Mouse (Mus musculus) CD4-positive, CD25-positive, alpha-beta regulatory T cell, adult 4 months (primary cell): ENCODE results near the gene Cntfr. TPM values are rescaled to one million over a fixed set of nuclear protein-coding genes. Genes with fewer than 3 reads are reported as not detected.

ENCODE experiments used
- ATAC-seq: one replicate; pipeline ENCODE4 v1.8.0; 2017
- polyA plus RNA-seq, 2 experiments: library from polyadenylated mRNA; unstranded; fragments of 100-300 nt; shearing (Covaris generic); gene quantifications; one replicate each; pipeline ENCODE4 v1.2.1; 2017

The Cntfr gene
- polyA plus RNA-seq, 2 experiments from 2014 or later, result not detected

- ATAC-seq, result no peak
Observed at GRCm38 (mm10) chr4:41677006-41677629, 19.8 kb downstream of the Cntfr start.

DNA sequence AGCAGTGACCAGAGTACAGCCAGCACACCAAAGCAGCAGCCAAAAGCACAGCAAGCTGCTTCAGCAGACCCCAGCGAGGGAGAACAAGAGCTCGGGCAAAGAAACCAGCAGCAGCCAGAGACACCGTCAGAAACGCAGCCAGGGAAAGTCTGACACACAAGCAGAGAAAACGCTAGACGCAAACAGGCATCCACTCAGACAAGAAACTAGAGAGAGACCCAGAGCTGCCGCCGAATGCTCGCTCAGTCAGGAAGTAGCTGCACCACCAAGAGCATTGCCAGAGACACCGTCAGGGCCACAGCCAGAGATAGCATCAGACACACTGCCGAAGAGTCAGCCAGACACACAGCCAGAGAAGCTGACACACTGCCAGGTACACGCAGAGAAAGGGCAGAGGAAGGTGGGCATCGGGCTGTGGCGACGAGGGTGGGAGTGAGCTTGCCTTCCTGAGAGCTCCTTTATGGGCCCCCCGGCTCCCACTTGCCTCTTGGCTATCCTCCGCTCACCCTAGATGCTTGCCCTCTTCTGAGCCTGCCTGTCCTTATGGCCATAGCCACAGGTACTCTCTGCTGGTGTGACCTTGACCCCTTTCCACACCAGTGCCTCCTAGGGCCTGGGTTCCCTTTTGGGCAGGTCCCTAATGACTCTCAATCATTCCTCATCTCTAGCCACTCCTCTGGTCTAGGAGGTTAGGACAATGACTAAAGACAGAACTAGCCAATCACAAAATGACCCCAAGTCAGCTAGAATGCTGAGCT lies 20.5 kb downstream of the Cntfr start:
- no peak for ATAC-seq

DNA sequence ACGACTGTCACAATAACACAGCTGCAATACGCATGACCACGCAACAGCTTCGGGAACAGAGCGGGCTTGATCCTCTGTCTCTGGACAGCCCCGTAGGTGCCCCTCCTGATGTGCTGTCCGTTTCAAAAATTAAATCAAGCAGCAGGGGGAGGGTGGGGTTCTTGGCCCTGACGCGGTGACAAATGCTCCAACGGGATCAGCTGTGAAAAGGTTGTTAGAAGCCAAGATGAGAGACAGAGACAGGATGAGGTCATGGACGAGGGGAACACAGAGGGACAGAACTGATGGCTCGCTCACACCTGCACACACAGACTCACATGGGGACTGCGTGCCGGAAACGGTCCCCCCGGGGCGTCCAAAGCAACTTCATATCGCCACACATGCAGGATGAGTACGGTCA lies 23.7 kb downstream of the Cntfr start:
- no peak for ATAC-seq

DNA sequence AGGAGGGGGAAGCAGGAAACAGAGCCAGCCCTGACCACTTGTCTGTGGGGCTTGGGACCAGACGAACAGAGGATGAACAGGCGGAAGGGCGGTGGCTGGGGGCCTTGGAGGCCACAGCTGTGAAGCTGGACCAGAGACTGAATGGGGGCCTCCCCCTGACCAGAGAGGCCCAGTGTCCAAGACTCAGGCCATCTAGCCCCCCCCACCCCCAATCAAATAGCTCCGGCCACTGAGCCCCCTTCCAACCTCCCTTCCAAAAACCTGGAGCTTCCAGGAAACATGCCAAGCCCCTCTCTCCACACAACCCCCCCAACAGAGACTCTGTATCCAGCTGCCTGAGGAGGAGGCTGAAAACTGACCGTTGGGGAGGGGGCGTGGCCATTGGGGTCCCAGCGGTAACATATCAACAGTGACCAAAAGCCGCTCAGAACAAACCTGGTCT lies 24.3 kb downstream of the Cntfr start:
- no peak for ATAC-seq

DNA sequence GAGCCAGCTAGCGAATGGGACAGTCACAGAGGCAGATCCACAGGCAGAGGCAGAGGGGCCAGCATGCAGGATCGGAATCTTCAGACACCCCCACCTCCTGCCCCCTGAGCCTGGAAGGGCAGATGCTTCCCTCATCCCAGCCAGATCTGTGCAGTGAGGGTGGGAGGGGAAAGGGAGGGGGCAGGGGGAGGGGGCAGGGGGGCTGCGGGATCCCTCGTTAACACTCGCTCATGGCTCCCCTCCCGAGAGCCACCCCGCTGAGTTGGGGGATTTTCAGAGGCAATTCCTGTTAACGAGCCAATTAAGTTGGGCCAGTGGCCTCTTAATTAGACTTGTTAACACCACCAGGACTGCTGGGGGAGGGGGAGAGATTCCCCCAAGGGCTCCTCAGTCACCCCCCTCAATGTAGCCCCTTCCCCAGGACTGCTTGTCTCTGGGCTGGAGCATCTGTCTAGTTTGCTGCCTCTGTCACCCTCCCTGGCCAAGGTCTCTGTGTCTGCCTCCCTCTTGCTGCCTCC lies 24.9 kb downstream of the Cntfr start:
- ATAC-seq, result no peak

GRCm38 (mm10) chr4:41671500-41671899 lies 25.4 kb downstream of the Cntfr start:
- ATAC-seq, result no peak

DNA sequence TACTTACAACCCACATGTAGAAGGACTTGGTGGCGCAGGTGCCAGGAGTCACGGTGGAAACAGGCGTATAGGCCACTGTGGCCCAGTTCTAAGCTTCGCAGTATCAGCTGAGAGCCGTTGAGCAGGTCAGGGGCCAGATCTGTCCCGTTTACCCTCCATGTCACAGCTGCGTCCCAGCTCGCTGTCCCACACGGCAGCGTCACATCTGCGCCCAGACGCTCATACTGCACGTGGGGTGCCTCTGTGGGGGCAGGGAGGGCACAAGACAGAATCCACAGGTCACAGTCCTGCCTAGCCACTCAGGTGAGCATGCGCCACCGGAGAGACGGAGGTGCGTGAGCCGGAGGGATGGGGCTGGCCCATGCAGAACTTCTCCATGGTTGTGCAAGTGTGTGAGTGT lies 26.1 kb downstream of the Cntfr start:
- no peak for ATAC-seq

DNA sequence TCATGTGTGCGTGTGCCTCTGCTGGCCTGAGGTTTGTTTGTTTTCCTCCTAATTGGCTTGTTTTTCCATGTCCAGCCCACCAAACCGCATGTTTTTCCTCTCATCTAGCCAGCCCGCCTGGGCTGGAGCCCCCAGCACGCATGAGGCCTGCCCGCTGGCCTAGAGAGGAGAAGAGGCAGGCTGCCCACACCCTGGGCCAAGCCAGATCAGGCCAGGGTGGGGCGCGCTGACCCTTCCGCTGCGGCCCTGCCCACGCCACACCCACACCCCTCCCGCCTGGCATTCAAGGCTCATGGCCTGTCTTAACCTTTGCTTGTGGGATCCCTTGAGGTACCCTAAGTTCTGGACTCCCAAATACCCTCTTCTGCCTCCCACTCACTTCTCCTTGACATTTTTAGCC lies 30.2 kb downstream of the Cntfr start:
- ATAC-seq, result no peak

- ATAC-seq, result no peak
Observed at GRCm38 (mm10) chr4:41665009-41665675, 31.7 kb downstream of the Cntfr start.

DNA sequence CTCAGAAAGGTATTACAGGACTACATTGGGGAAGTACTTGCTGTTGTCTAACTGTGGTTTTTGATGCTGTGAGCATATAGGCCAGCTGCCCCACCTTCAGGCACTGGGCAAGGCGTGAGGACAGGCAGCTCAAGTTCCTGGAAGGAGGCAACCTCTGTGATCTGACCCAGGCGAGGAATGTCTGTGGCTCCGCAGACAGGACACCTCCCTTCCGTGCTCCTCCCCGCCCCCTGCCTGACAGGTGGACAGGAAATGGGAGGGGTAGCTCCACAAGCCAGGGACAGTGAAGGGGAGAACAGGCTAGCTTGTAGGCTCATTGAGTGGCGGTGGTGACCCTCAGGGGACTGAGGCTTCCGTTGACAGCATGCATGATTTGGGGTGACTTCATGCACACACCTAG lies 32.4 kb downstream of the Cntfr start:
- ATAC-seq, result no peak

- ATAC-seq, result no peak
Observed at GRCm38 (mm10) chr4:41663614-41664013, 33.3 kb downstream of the Cntfr start.

- ATAC-seq, result no peak
Observed at GRCm38 (mm10) chr4:41662723-41663122, 34.2 kb downstream of the Cntfr start.

DNA sequence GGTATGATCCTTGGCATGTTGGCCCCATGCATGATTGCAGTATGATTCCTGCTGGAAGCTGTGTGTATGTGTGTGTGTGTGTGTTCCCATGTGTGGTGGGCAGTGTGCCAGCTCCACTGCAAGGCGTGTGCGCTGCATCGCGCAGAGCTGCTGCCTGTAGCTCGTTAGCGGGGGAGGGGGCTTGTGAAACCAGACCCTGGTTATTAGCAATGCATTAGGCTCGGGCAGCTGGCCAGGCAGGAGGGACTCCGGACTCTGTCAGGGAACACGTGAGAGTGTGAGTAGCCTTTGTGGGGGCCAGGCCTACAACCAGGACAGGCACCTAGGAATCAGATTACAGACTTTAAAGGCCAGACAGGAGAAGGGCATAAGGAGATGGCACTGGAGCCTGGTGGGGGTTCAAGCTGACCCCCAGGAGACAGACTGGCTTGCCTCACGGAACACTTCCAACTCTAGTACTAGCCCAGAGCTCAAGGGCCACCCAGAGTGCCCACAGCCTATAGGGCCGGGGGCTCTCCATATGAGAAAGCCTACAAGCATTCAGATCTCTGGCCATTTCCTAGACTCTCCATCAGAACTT lies 35.9 kb downstream of the Cntfr start:
- ATAC-seq, result no peak

GRCm38 (mm10) chr4:41659556-41659955 lies 37.3 kb downstream of the Cntfr start:
- ATAC-seq, result no peak

- ATAC-seq, result no peak
Observed at GRCm38 (mm10) chr4:41658566-41659384, 38.1 kb downstream of the Cntfr start.

GRCm38 (mm10) chr4:41655525-41655924 lies 41.4 kb downstream of the Cntfr start:
- ATAC-seq, result no peak

DNA sequence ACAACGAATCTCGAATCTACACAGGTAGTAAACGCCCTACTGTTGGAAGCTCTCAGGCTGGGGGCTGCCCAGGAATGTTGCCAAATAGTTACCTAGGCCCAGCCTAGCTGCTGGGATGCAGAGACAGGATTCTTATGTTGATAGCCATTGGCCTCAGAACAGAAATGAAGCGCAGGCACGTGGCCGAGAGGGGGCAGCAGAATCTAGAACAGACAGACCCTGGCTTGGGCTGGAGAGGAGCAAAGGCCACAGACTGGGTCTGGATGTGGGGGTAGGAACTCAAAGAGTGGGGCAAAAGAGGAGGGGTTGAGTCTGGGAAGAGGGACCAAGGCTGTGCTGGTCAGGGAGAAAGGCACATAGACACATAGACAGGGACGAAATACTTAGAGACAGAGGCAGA lies 42.7 kb downstream of the Cntfr start:
- ATAC-seq, result no peak

GRCm38 (mm10) chr4:41653730-41654129 lies 43.2 kb downstream of the Cntfr start:
- no peak for ATAC-seq

DNA sequence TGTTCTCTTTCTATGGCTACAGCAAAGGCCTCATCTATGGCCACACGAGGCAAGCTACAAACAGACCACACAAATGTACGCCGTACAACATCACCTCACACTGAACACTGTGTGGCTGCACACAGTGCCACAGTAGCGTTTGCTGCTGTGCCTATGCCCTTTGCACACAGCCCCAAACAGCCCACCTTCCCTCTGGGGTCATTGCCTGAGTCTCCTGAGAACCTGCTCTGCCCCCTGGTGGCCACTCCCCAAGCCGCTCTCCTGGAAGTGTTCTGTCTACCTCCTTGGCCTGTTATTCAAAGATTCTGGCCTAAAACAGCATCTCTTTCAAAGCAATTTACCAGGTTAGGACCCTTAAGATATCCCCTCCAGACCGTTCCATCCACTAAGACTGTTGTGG lies 43.6 kb downstream of the Cntfr start:
- ATAC-seq, result no peak

GRCm38 (mm10) chr4:41648627-41649026 lies 48.3 kb downstream of the Cntfr start:
- no peak for ATAC-seq

GRCm38 (mm10) chr4:41648157-41648556 lies 48.7 kb downstream of the Cntfr start:
- ATAC-seq, result no peak

- ATAC-seq, result no peak
Observed at GRCm38 (mm10) chr4:41645488-41645887, 51.4 kb downstream of the Cntfr start.
